Mouse (Mus musculus) urinary bladder, adult 2 months (tissue): ENCODE measurements around the gene Npepps. TPM values are rescaled to one million over a fixed set of nuclear protein-coding genes. Genes with fewer than 3 reads are reported as not detected.
"Not testable (repeated sequence)": the region's sequence is repeated elsewhere in the genome, so short reads cannot be mapped to it uniquely, and the experiment has no call there.

Experiments used
- DNase-seq: peaks from one replicate; pipeline ENCODE4 v3.0.0; 2022; ENCODE audit warnings: low spot score
- polyA plus RNA-seq: library from polyadenylated mRNA; depleted of rRNA; stranded (reverse); fragments of >200 nt; gene quantifications from 2 replicates; pipeline ENCODE4 v1.2.3, GENCODE M21; 2012; rRNA removed

Gene Npepps
- polyA plus RNA-seq = 51.6 and 55.6 TPM in 2 replicates

- peak; percentile 73 for DNase-seq
These were observed at the start of gene Npepps for GRCm38 (mm10) chr11:97280216-97280861. Npepps (minus strand) TSS chr11:97280638.

GRCm38 (mm10) chr11:97328148-97328547, 47.7 kb upstream of the Npepps start:
- no peak for DNase-seq

- DNase-seq = no peak
These were observed 44.8 kb upstream of the Npepps start for GRCm38 (mm10) chr11:97325224-97325623.

GRCm38 (mm10) chr11:97321894-97322600, 41.6 kb upstream of the Npepps start:
- DNase-seq = not testable (repeated sequence)

GRCm38 (mm10) chr11:97321197-97321596, 40.8 kb upstream of the Npepps start:
- no peak for DNase-seq

- peak; percentile 97 for DNase-seq
These were observed 35.4 kb upstream of the Npepps start, which contains the start of gene Mrpl45 for GRCm38 (mm10) chr11:97315504-97316503. Mrpl45 (plus strand) TSS chr11:97315716.

- DNase-seq = no peak
These were observed 34.5 kb upstream of the Npepps start for GRCm38 (mm10) chr11:97314751-97315503.

GRCm38 (mm10) chr11:97314110-97314509, 33.7 kb upstream of the Npepps start:
- DNase-seq = no peak

- not testable (repeated sequence) for DNase-seq
These were observed 32.4 kb upstream of the Npepps start for GRCm38 (mm10) chr11:97312871-97313270.

- no peak for DNase-seq
These were observed 30.6 kb upstream of the Npepps start for GRCm38 (mm10) chr11:97310895-97311631.

- DNase-seq = peak; percentile 45
These were observed 29.6 kb upstream of the Npepps start for GRCm38 (mm10) chr11:97309911-97310571.

- DNase-seq = peak; percentile 63
These were observed 29.0 kb upstream of the Npepps start for GRCm38 (mm10) chr11:97309451-97309836.

GRCm38 (mm10) chr11:97308806-97309450, 28.5 kb upstream of the Npepps start:
- DNase-seq = no peak

- DNase-seq = no peak
These were observed 27.0 kb upstream of the Npepps start for GRCm38 (mm10) chr11:97307294-97308069.

- no peak for DNase-seq
These were observed 24.2 kb upstream of the Npepps start for GRCm38 (mm10) chr11:97304631-97305030.

GRCm38 (mm10) chr11:97302231-97302781, 21.9 kb upstream of the Npepps start:
- no peak for DNase-seq

- no peak for DNase-seq
These were observed 21.0 kb upstream of the Npepps start for GRCm38 (mm10) chr11:97301406-97301805.

- DNase-seq = no peak
These were observed 19.5 kb upstream of the Npepps start for GRCm38 (mm10) chr11:97299939-97300338.
